Mouse (Mus musculus): Measurements from ENCODE around the gene Ctbp2. TPM values are rescaled to one million over a fixed set of nuclear protein-coding genes. Genes with fewer than 3 reads are reported as not detected.
A peak's percentile ranks its signal among the peaks of the same experiment; 100 is the strongest.

Ctbp2 gene
- total RNA-seq, 2 experiments from 2014 or later, result 53.0 to 60.3 TPM

- DNase-seq (ENCODE audit: low spot score in 2 of 2), result no peak
These were observed 112.5 kb downstream of the Ctbp2 start for GRCm38 (mm10) chr7:133011611-133012010.

GRCm38 (mm10) chr7:133011191-133011590 lies 113.0 kb downstream of the Ctbp2 start:
- DNase-seq (ENCODE audit: low spot score in 2 of 2), result peak in 1 of 2 experiments; percentile 38

- no peak for DNase-seq (ENCODE audit: low spot score in 2 of 2)
These were observed 113.7 kb downstream of the Ctbp2 start for GRCm38 (mm10) chr7:133010477-133010876.

- DNase-seq (ENCODE audit: low spot score in 2 of 2), result no peak
These were observed 114.5 kb downstream of the Ctbp2 start for GRCm38 (mm10) chr7:133009676-133010075.

GRCm38 (mm10) chr7:133008663-133009062 lies 115.5 kb downstream of the Ctbp2 start:
- no peak for DNase-seq (ENCODE audit: low spot score in 2 of 2)

- peak; percentile 67 to 82 for DNase-seq (ENCODE audit: low spot score in 2 of 2)
These were observed 116.8 kb downstream of the Ctbp2 start for GRCm38 (mm10) chr7:133007343-133007742.

- no peak for DNase-seq (ENCODE audit: low spot score in 2 of 2)
These were observed 118.4 kb downstream of the Ctbp2 start for GRCm38 (mm10) chr7:133005772-133006171.

- DNase-seq (ENCODE audit: low spot score in 2 of 2), result peak; percentile 54 to 71
These were observed 120.7 kb downstream of the Ctbp2 start for GRCm38 (mm10) chr7:133003421-133003820.

GRCm38 (mm10) chr7:133002271-133002670 lies 121.9 kb downstream of the Ctbp2 start:
- no peak for DNase-seq (ENCODE audit: low spot score in 2 of 2)

GRCm38 (mm10) chr7:133001388-133001787 lies 122.8 kb downstream of the Ctbp2 start:
- no peak for DNase-seq (ENCODE audit: low spot score in 2 of 2)

GRCm38 (mm10) chr7:132999061-132999460 lies 125.1 kb downstream of the Ctbp2 start:
- peak in 1 of 2 experiments; percentile 19 for DNase-seq (ENCODE audit: low spot score in 2 of 2)

- peak; percentile 32 to 45 for DNase-seq (ENCODE audit: low spot score in 2 of 2)
These were observed 125.5 kb downstream of the Ctbp2 start for GRCm38 (mm10) chr7:132998639-132999038.

- DNase-seq (ENCODE audit: low spot score in 2 of 2), result no peak
These were observed 127.8 kb downstream of the Ctbp2 start for GRCm38 (mm10) chr7:132996391-132996790.

- no peak for DNase-seq (ENCODE audit: low spot score in 2 of 2)
These were observed 129.4 kb downstream of the Ctbp2 start for GRCm38 (mm10) chr7:132994628-132995191.

- DNase-seq (ENCODE audit: low spot score in 2 of 2), result no peak
These were observed 130.0 kb downstream of the Ctbp2 start for GRCm38 (mm10) chr7:132994120-132994519.

GRCm38 (mm10) chr7:132992967-132993615 lies 131.1 kb downstream of the Ctbp2 start:
- no peak for DNase-seq (ENCODE audit: low spot score in 2 of 2)

- no peak for DNase-seq (ENCODE audit: low spot score in 2 of 2)
These were observed 132.8 kb downstream of the Ctbp2 start for GRCm38 (mm10) chr7:132991240-132991900.

GRCm38 (mm10) chr7:132989839-132990238 lies 134.3 kb downstream of the Ctbp2 start:
- no peak for DNase-seq (ENCODE audit: low spot score in 2 of 2)

- DNase-seq (ENCODE audit: low spot score in 2 of 2), result no peak
These were observed 141.5 kb downstream of the Ctbp2 start for GRCm38 (mm10) chr7:132982639-132983038.

GRCm38 (mm10) chr7:132977981-132978380 lies 146.2 kb downstream of the Ctbp2 start:
- DNase-seq (ENCODE audit: low spot score in 2 of 2), result no peak

GRCm38 (mm10) chr7:132976079-132976478 lies 148.1 kb downstream of the Ctbp2 start:
- no peak for DNase-seq (ENCODE audit: low spot score in 2 of 2)

GRCm38 (mm10) chr7:132972079-132972478 lies 152.1 kb downstream of the Ctbp2 start:
- no peak for DNase-seq (ENCODE audit: low spot score in 2 of 2)
